Mouse (Mus musculus): ENCODE measurements around the gene Phactr2.

GRCm38 (mm10) chr10:13474568-13474955 lies 350 bp upstream of the Phactr2 start:
- TF ChIP-seq JUND (IDR thresholded peaks at IDR 0.05; ENCODE audit: low read depth, low read length) (no peak), CTCF (IDR thresholded peaks at IDR 0.05 in 2 of 3, conservative IDR thresholded peaks at IDR 0.05 in 1 of 3; ENCODE audit: control insufficient read depth in 1 of 3, insufficient read depth in 1 of 3, low read depth in 2 of 3, low read length in 3 of 3, poor library complexity in 1 of 3, severe bottlenecking in 1 of 3) (no peak), MXI1 (IDR thresholded peaks at IDR 0.05; ENCODE audit: low read depth, low read length) (no peak), RCOR1 (IDR thresholded peaks at IDR 0.05; ENCODE audit: low read depth, low read length) (no peak), USF1 (IDR thresholded peaks at IDR 0.05; ENCODE audit: low read depth, low read length) (no peak), ZMIZ1 (IDR thresholded peaks at IDR 0.05; ENCODE audit: low read depth, low read length) (no peak), USF2 (IDR thresholded peaks at IDR 0.05; ENCODE audit: borderline replicate concordance in 1 of 2, insufficient read depth in 1 of 2, low read depth in 1 of 2, low read length in 2 of 2) (no peak), CHD1 (IDR thresholded peaks at IDR 0.05; ENCODE audit: low read depth, low read length) (no peak), HCFC1 (IDR thresholded peaks at IDR 0.05; ENCODE audit: low read depth, low read length) (no peak), UBTF (IDR thresholded peaks at IDR 0.05; ENCODE audit: borderline replicate concordance, insufficient read depth, low read depth, low read length) (no peak)
